In the genomic region with DNA sequence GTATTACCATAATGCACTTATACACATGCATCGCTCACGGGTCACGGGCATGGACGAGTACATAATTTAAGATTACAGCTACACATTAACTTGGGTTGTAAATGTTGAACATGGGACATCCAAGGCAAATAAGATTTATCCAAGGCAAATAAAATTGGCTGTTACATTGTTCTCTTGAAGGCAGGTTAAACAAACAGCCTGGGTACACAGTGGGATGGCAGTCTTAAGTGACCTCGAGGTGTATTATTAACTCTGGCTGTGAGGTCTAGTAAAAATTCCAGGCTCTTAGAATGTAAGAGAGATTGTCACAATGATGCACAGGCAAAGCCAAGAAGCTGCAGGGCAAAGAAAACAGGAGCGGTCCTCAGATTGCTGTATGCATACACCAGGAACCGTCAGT, we compare ENCODE assay signal across 27 mouse cellular contexts.
DNase-seq lines count a peak whose midpoint lies in the region; ATAC-seq and TF ChIP-seq lines count a peak whose summit lies in the region.
"Had no signal": no experiment of that assay in that cellular context is flagged by ENCODE, and none has a peak within 500 bp of the region (broad histone marks: within the 10 kb centered on the region; RNA-seq: fewer than 3 reads in every experiment).

No protein-coding gene starts in this region.

- no peaks in the 10 kb centered on the region for H3K36me3 ChIP-seq in kidney, adult 2 months (ENCODE audit: control insufficient read depth, insufficient read depth, low read length)
- H3K36me3 ChIP-seq in kidney, embryonic 15.5 days = no peaks in the 10 kb centered on the region
- no peaks in the 10 kb centered on the region for H3K36me3 ChIP-seq in kidney, embryonic 16.5 days (ENCODE audit: insufficient read depth, low read length)
- H3K36me3 ChIP-seq in stomach, embryonic 15.5 days = no peaks in the 10 kb centered on the region
- H3K36me3 ChIP-seq: embryonic facial prominence, embryonic 10.5 days; embryonic facial prominence, embryonic 13.5 days; forebrain, embryonic 12.5 days; forebrain, embryonic 15.5 days; heart, embryonic 10.5 days; heart, embryonic 13.5 days had no signal

- no peaks in the 10 kb centered on the region for H3K4me1 ChIP-seq in kidney, adult 2 months (ENCODE audit: control insufficient read depth, insufficient read depth, low read length)
- H3K4me1 ChIP-seq in kidney, embryonic 15.5 days = no peaks in the 10 kb centered on the region
- H3K4me1 ChIP-seq in kidney, embryonic 16.5 days (ENCODE audit: insufficient read depth, low read length) = no peaks in the 10 kb centered on the region
- H3K4me1 ChIP-seq in stomach, embryonic 15.5 days = no peaks in the 10 kb centered on the region
- H3K4me1 ChIP-seq: embryonic facial prominence, embryonic 10.5 days; embryonic facial prominence, embryonic 13.5 days; forebrain, embryonic 12.5 days; forebrain, embryonic 15.5 days; heart, embryonic 13.5 days had no signal

- no peaks in the 10 kb centered on the region for H3K9me3 ChIP-seq in kidney, embryonic 15.5 days (replicated peaks)
- H3K9me3 ChIP-seq in kidney, embryonic 16.5 days (ENCODE audit: low read length) = no peaks in the 10 kb centered on the region
- no peaks in the 10 kb centered on the region for H3K9me3 ChIP-seq in stomach, embryonic 15.5 days
- H3K9me3 ChIP-seq: embryonic facial prominence, embryonic 10.5 days; embryonic facial prominence, embryonic 13.5 days; forebrain, embryonic 12.5 days; forebrain, embryonic 15.5 days; heart, embryonic 10.5 days; heart, embryonic 13.5 days had no signal

- H3K9ac ChIP-seq in kidney, embryonic 15.5 days = no peak overlapping the region
- H3K9ac ChIP-seq in kidney, embryonic 16.5 days (replicated peaks; ENCODE audit: low read length) = no peak overlapping the region
- H3K9ac ChIP-seq in stomach, embryonic 15.5 days = no peak overlapping the region
- H3K9ac ChIP-seq: embryonic facial prominence, embryonic 13.5 days; forebrain, embryonic 12.5 days; forebrain, embryonic 15.5 days; heart, embryonic 13.5 days; hindbrain, embryonic 14.5 days had no signal

- no peak overlapping the region for H3K27ac ChIP-seq in kidney, adult 2 months (ENCODE audit: insufficient read depth, low read depth, low read length)
- H3K27ac ChIP-seq in kidney, embryonic 15.5 days = no peak overlapping the region
- no peak overlapping the region for H3K27ac ChIP-seq in kidney, embryonic 16.5 days (ENCODE audit: low read length)
- no peak overlapping the region for H3K27ac ChIP-seq in stomach, embryonic 15.5 days
- H3K27ac ChIP-seq: embryonic facial prominence, embryonic 10.5 days; embryonic facial prominence, embryonic 13.5 days; forebrain, embryonic 12.5 days; forebrain, embryonic 15.5 days; heart, adult 2 months; heart, embryonic 10.5 days; heart, embryonic 13.5 days; hindbrain, embryonic 14.5 days had no signal

- no peaks in the 10 kb centered on the region for H3K27me3 ChIP-seq in kidney, adult 2 months (replicated peaks; ENCODE audit: control insufficient read depth, insufficient read depth, low read length)
- no peaks in the 10 kb centered on the region for H3K27me3 ChIP-seq in kidney, embryonic 15.5 days
- H3K27me3 ChIP-seq in kidney, embryonic 16.5 days (ENCODE audit: insufficient read depth, low read length) = no peaks in the 10 kb centered on the region
- no peaks in the 10 kb centered on the region for H3K27me3 ChIP-seq in stomach, embryonic 15.5 days (replicated peaks)
- H3K27me3 ChIP-seq: embryonic facial prominence, embryonic 13.5 days; forebrain, embryonic 12.5 days; forebrain, embryonic 15.5 days; heart, embryonic 13.5 days had no signal

- no peak overlapping the region for H3K4me3 ChIP-seq in kidney, adult 2 months (ENCODE audit: insufficient read depth, low read depth, low read length)
- H3K4me3 ChIP-seq in kidney, embryonic 15.5 days (replicated peaks) = no peak overlapping the region
- no peak overlapping the region for H3K4me3 ChIP-seq in kidney, embryonic 16.5 days (ENCODE audit: low read length)
- no peak overlapping the region for H3K4me3 ChIP-seq in stomach, embryonic 15.5 days (replicated peaks)
- H3K4me3 ChIP-seq: embryonic facial prominence, embryonic 10.5 days; embryonic facial prominence, embryonic 13.5 days; erythroblast, embryonic 14.5 days; forebrain, embryonic 12.5 days; forebrain, embryonic 15.5 days; heart, adult 2 months; heart, embryonic 10.5 days; heart, embryonic 13.5 days had no signal

- no peak for ATAC-seq in kidney, embryonic 15.5 days (replicated peaks; ENCODE audit: low FRiP score)
- no peak for ATAC-seq in kidney, embryonic 16.5 days (ENCODE audit: low FRiP score, low TSS enrichment)
- ATAC-seq in stomach, embryonic 15.5 days (ENCODE audit: insufficient read depth, low FRiP score, low read depth) = peak; percentile 47
- ATAC-seq: CD4-positive, CD25-positive, alpha-beta regulatory T cell, adult 4 months; forebrain, embryonic 15.5 days had no signal

- WGBS in kidney, adult 2 months = 34% methylated on average over 7 of the region's 7 CpGs
- 59% methylated on average over 7 of the region's 7 CpGs for WGBS in kidney, embryonic 15.5 days
- WGBS in kidney, embryonic 16.5 days = 53% methylated on average over 7 of the region's 7 CpGs
- 16% methylated on average over 7 of the region's 7 CpGs for WGBS in large intestine, adult 2 months
- 56% methylated on average over 7 of the region's 7 CpGs for WGBS in stomach, embryonic 15.5 days

- TF ChIP-seq POLR2A in kidney, adult 2 months (IDR thresholded peaks at IDR 0.05; ENCODE audit: low read depth, low read length) = no peak

- no peak for TF ChIP-seq CTCF in kidney, adult 2 months (conservative IDR thresholded peaks at IDR 0.05; ENCODE audit: insufficient read depth, insufficient read length, low read depth, low read length)

- H3K4me2 ChIP-seq in kidney, embryonic 15.5 days = no peak overlapping the region
- no peak overlapping the region for H3K4me2 ChIP-seq in kidney, embryonic 16.5 days (replicated peaks; ENCODE audit: low read depth, low read length)
- H3K4me2 ChIP-seq in stomach, embryonic 15.5 days = no peak overlapping the region
- H3K4me2 ChIP-seq: embryonic facial prominence, embryonic 13.5 days; forebrain, embryonic 12.5 days; forebrain, embryonic 15.5 days; heart, embryonic 13.5 days; hindbrain, embryonic 14.5 days had no signal

- peak; percentile 22 for DNase-seq in kidney, adult 2 months
- peak; percentile 2 for DNase-seq in kidney, postnatal 14 days
- peak; percentile 4 for DNase-seq in large intestine, adult 2 months (ENCODE audit: low read depth, low spot score)
- DNase-seq: adrenal gland, adult 8-10 months; adrenal gland, postnatal 25 days; cerebellum, adult 11-12 months; cerebellum, adult 8-10 months; cerebellum, postnatal 10 days; cerebellum, postnatal 36 days; embryo, embryonic 11 days; gastrocnemius, postnatal 10 days; gastrocnemius, postnatal 36 days; heart, adult 2 months; heart, postnatal 14 days; heart, postnatal 4 days had no signal
